Mouse (Mus musculus): ENCODE data around the gene Zfp775.

DNA sequence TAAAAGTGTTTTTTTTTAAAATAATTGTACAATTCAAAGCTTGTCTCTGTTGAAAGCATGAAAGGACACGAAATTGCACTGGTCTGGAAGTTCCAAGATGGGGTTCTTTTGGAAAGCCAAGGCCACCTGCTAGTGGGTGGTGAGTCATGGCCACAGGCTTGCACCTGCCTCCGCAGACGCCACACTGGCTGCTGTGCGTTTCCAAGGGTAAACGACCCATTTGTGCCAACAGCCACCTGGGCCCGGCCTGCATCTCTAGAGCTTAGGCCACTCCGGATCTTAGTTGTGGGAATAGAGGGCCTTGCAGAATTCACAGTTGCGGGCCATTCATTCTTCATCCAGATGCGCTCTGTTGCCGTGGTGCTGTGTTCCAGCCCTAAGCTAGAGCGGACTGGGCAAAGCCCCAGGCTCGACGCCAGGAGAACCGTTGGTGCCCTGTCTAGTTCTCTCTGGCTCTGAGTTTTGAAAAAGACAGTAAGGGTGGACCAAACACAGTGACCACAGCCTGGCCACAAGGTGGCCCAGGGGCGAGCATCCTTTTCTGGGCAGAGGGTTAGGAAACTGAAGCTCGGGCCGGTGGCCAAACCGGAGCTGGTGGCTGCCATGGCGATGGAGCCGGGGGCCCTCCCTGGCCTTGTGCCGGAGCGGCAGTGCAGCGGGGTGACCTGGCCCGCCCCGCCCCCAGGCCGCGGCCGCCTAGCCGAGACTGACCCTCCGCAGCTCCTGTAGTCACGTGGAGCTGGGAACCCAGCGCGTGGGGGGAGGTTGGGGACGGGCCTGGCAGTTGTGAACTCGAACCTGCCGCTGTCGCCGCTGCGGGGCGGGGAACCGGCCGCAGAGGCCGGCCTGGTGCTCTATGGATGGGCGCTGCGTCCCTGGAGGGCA is 8.5 kb upstream of the Zfp775 start, which contains the start of the genes Repin1 and Gm44965:
- TF ChIP-seq GATA1 (IDR thresholded peaks at IDR 0.05; ENCODE audit: low read length) = no peak
- TF ChIP-seq TAL1 (IDR thresholded peaks at IDR 0.05; ENCODE audit: low read length) = no peak
